Mouse (Mus musculus) CH12.LX (cell line): ENCODE results near the gene Samd13.

ENCODE experiments used
- CTCF ChIP-seq, 2 experiments: IDR thresholded peaks in 1 of 2; conservative IDR thresholded peaks in 1 of 2; 2 replicates each; pipeline ENCODE4 v1.5.1; 2011 to 2012; ENCODE audit warnings: low read depth in 2 of 2, low read length in 2 of 2, improper control_type of control experiment in 1 of 2, inconsistent platforms in 1 of 2, mild to moderate bottlenecking in 1 of 2, moderate library complexity in 1 of 2
- ETS1 ChIP-seq: conservative IDR thresholded peaks from 2 replicates; pipeline ENCODE4 v1.6.1; 2012; ENCODE audit warnings: low read depth, mild to moderate bottlenecking, inconsistent platforms, low read length, improper control_type of control experiment, moderate library complexity
- HCFC1 ChIP-seq: IDR thresholded peaks from 2 replicates; pipeline ENCODE4 v1.6.1; 2012; ENCODE audit warnings: low read depth, mild to moderate bottlenecking, inconsistent platforms, low read length, improper control_type of control experiment
- JUND ChIP-seq: conservative IDR thresholded peaks from 2 replicates; pipeline ENCODE4 v1.6.1; 2011; ENCODE audit warnings: low read depth, low read length, improper control_type of control experiment
- POLR2AphosphoS2 ChIP-seq: IDR thresholded peaks from 2 replicates; pipeline ENCODE4 v1.6.1; 2011; ENCODE audit warnings: low read depth, low read length, improper control_type of control experiment
- RAD21 ChIP-seq: IDR thresholded peaks from 2 replicates; pipeline ENCODE4 v1.6.1; 2011; ENCODE audit warnings: low read depth, mild to moderate bottlenecking, low read length, improper control_type of control experiment, moderate library complexity
- ZKSCAN1 ChIP-seq: IDR thresholded peaks from 2 replicates; pipeline ENCODE4 v1.6.1; 2012; ENCODE audit warnings: low read depth, inconsistent platforms, low read length, improper control_type of control experiment, borderline replicate concordance
- ZMIZ1 ChIP-seq: IDR thresholded peaks from 2 replicates; pipeline ENCODE4 v1.6.1; 2012; ENCODE audit warnings: low read depth, mild to moderate bottlenecking, inconsistent platforms, low read length, improper control_type of control experiment

DNA sequence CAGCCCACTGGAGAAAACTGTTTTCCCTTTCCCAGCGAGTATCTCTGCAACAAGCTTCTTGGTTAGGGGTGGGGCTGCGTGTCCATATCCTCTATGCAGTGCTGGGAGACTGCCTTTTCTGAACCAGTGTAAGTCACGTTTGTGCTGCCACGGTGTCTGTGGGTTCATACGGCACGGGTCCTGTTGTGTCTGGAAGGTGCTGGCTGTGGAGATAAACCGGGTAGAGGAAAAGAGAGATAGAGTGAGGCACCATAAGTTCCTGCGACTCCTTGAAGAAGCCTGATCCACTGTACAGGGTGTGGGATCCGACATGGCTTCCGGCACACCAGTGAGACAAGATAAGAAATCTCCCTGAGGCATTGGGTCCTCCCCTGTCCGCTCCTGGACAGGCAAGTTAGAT, 14.7 kb upstream of the Samd13 start:
- no peak for TF ChIP-seq ZMIZ1
- TF ChIP-seq CTCF (conservative IDR thresholded peaks at IDR 0.05 in 1 of 2, IDR thresholded peaks at IDR 0.05 in 1 of 2; ENCODE audit: low read depth in 2 of 2, low read length in 2 of 2): no peak
- no peak for TF ChIP-seq JUND
- TF ChIP-seq HCFC1: no peak
- no peak for TF ChIP-seq ETS1
- TF ChIP-seq ZKSCAN1: no peak
- no peak for TF ChIP-seq RAD21
- TF ChIP-seq POLR2AphosphoS2: no peak
